Mouse (Mus musculus) lung, postnatal 0 days (tissue): ENCODE measurements around the gene Ust.

Source experiments
- CTCF ChIP-seq: IDR thresholded peaks from 2 replicates; pipeline ENCODE4 v1.5.1; 2016; ENCODE audit warnings: antibody characterized with exemption, mild to moderate bottlenecking
- EP300 ChIP-seq: IDR thresholded peaks from 2 replicates; pipeline ENCODE4 v1.6.1; 2016; ENCODE audit warnings: antibody characterized with exemption, mild to moderate bottlenecking, control low read depth

DNA sequence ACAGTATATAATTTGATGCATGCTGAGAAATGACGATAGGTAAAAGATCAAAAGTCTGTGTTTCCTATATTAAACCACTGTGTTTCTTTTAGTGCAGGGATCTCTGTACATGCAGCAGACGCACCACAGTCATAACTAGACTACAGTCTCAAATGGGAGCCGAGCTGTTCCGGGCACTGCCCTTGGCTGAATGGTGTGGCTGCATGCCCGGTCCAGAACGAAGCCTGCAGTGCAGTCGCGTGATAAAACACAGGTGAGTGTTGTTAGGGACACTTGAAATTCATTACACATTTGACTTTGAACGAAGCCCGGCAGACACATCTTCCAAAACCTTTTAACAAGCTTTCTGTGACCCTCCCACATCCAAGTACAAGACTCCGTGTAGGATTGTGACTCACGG is 46.6 kb downstream of the Ust start:
- no peak for TF ChIP-seq CTCF
- TF ChIP-seq EP300 = no peak; the same call in 1 of the 2 replicates
